Mouse (Mus musculus) forebrain, embryonic 14.5 days (tissue): Measurements from ENCODE around the gene Alk. TPM values are rescaled to one million over a fixed set of nuclear protein-coding genes. Genes with fewer than 3 reads are reported as not detected.

Experiments
- ATAC-seq: fragments of 200-750 bp; cut with Nextera tagmentation; 2 replicates; pipeline ENCODE4 v1.8.0; 2017; ENCODE audit warnings: mild to moderate bottlenecking, moderate library complexity
- DNase-seq: peaks from one replicate; pipeline ENCODE4 v3.0.0-alpha.2; 2015; ENCODE audit warnings: low spot score
- H3K27ac ChIP-seq: fragments of 300-500 bp; sonication (generic); 2 replicates; pipeline ENCODE4 v1.5.1; 2014; ENCODE audit warnings: low read depth, mild to moderate bottlenecking, control low read depth, low read length, moderate library complexity
- H3K27me3 ChIP-seq: fragments of 300-500 bp; sonication (generic); replicated peaks from 2 replicates; pipeline ENCODE4 v1.6.1; 2014; ENCODE audit warnings: low read length, control low read depth, mixed read lengths; ENCODE audit not compliant: control insufficient read depth, insufficient read depth
- H3K36me3 ChIP-seq: fragments of 300-500 bp; sonication (generic); 2 replicates; pipeline ENCODE4 v1.6.1; 2014; ENCODE audit warnings: low read length, control low read depth; ENCODE audit not compliant: control insufficient read depth, insufficient read depth
- H3K4me1 ChIP-seq: fragments of 300-500 bp; sonication (generic); 2 replicates; pipeline ENCODE4 v1.6.1; 2014; ENCODE audit warnings: antibody characterized with exemption, low read length, control low read depth; ENCODE audit not compliant: control insufficient read depth, insufficient read depth
- H3K4me2 ChIP-seq: fragments of 300-500 bp; sonication (generic); 2 replicates; pipeline ENCODE4 v1.6.1; 2014; ENCODE audit warnings: mild to moderate bottlenecking, control low read depth, low read length
- H3K4me3 ChIP-seq: fragments of 300-500 bp; sonication (generic); 2 replicates; pipeline ENCODE4 v1.5.1; 2014; ENCODE audit warnings: low read depth, low read length, control low read depth
- H3K9ac ChIP-seq: fragments of 300-500 bp; sonication (generic); 2 replicates; pipeline ENCODE4 v1.6.1; 2014; ENCODE audit warnings: mild to moderate bottlenecking, low read length, control low read depth, moderate library complexity
- H3K9me3 ChIP-seq: fragments of 300-500 bp; sonication (generic); replicated peaks from 2 replicates; pipeline ENCODE4 v1.6.1; 2016; ENCODE audit warnings: low read length, control low read depth, mixed read lengths; ENCODE audit not compliant: control insufficient read depth
- WGBS: fragments of 180-500 bp; shearing (Covaris S2); extraction: QIAGEN DNeasy Blood & Tissue Kit; methylation state at CpG from one replicate; pipeline ENCODE4 v1.1.7; 2014; 5-methylcytosine and 5-hydroxymethylcytosine counted together
- polyA plus RNA-seq: library from polyadenylated mRNA; unstranded; fragments of >200 nt; fragmentation: Nextera tagmentation; extraction: Ambion mirVana; gene quantifications from 2 replicates; pipeline ENCODE4 v1.2.1, GENCODE M21; 2014

Gene Alk
- polyA plus RNA-seq, 1 experiment from 2014 or later: 0.55 TPM

DNA sequence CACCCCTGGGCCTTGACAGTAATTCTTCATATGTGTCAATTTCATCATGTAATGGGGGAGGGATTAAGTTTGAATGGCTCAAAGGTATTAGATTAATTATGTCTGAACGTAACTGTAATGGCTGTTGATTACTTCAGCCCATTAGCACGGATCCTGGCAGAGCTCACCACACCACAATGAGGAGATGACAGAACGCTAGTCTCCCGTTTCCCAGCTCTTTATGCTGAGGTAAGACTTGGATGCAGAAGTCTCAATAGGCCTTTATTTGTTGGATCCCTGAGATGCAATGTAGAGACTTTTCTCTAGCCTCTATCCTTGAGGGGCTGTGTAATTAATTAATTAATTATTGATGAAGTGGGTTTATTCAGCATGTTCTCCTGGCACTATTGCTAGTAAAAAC lies 627.8 kb downstream of the Alk start:
- peak; percentile 49 for ATAC-seq
- DNase-seq: peak; percentile 74

DNA sequence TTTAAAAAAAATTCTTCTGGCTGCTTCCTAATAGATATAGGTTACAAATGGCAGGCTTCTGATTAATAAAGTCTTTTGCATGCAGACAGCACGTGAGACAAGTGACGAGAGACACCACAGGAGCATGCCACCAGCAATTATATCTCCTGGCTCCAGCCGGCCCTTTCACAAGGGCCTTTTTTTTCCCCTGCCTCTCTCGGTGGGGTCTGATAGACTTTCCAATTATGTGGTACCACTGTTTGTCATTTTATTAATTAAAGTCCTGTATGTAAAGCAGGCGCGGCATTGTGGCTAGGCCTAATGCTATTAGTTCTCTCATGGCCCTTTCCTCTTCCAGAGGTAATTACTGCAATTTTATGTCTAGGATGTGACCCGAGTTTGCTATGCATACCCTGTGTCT lies 630.7 kb downstream of the Alk start:
- 19% methylated on average over 7 of the region's 7 CpGs for WGBS

More for the DNA sequence above, 627.8 kb downstream of the Alk start:
- no peak overlapping the region for H3K4me2 ChIP-seq
- H3K27me3 ChIP-seq: no peaks in the 10 kb centered on the region
- no peak overlapping the region for H3K9ac ChIP-seq
- H3K9me3 ChIP-seq: no peaks in the 10 kb centered on the region
- no peak overlapping the region for H3K4me3 ChIP-seq
- H3K36me3 ChIP-seq: no peaks in the 10 kb centered on the region
- 11% methylated on average over 4 of the region's 4 CpGs for WGBS
- H3K27ac ChIP-seq: no peak overlapping the region
- H3K4me1 ChIP-seq: peaks cover 22% of the 10 kb centered on the region

DNA sequence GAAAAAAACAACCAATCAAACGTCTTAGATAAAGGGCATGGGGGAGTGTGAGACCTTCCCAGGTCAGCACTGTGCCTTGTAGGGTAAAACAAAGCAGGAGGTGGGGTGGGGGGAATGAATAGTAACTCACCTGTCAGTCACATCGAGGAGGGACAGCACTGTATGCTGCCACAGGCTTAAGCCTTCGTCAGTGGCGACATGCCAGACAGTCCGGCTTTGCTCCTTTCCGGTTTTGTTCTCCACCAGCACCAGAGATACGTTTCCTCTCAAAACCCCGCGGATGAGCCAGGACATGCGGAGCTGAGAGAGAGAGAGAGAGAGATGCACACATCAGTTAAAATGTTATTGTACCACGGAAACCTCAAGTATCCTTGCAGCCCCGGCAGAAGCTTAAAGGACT lies 637.1 kb downstream of the Alk start:
- Histone ChIP-seq H3K27ac (no peak overlapping the region), H3K4me1 (0 out of 2 replicates have a peak, but pooled peaks cover 2% of the 10 kb centered on the region), H3K36me3 (no peaks in the 10 kb centered on the region), H3K4me3 (no peak overlapping the region), H3K9ac (no peak overlapping the region), H3K9me3 (no peaks in the 10 kb centered on the region), H3K4me2 (no peak overlapping the region), H3K27me3 (no peaks in the 10 kb centered on the region)
- 75% methylated on average over 12 of the region's 12 CpGs for WGBS
- ATAC-seq (no peak), DNase-seq (no peak)

More for the DNA sequence above, 630.7 kb downstream of the Alk start:
- Histone ChIP-seq H3K36me3 (no peaks in the 10 kb centered on the region), H3K27ac (no peak overlapping the region), H3K9ac (no peak overlapping the region), H3K27me3 (no peaks in the 10 kb centered on the region), H3K9me3 (no peaks in the 10 kb centered on the region), H3K4me3 (no peak overlapping the region), H3K4me2 (no peak overlapping the region), H3K4me1 (0 out of 2 replicates have a peak, but pooled peaks cover 5% of the 10 kb centered on the region)
- no peak for ATAC-seq
- no peak for DNase-seq

DNA sequence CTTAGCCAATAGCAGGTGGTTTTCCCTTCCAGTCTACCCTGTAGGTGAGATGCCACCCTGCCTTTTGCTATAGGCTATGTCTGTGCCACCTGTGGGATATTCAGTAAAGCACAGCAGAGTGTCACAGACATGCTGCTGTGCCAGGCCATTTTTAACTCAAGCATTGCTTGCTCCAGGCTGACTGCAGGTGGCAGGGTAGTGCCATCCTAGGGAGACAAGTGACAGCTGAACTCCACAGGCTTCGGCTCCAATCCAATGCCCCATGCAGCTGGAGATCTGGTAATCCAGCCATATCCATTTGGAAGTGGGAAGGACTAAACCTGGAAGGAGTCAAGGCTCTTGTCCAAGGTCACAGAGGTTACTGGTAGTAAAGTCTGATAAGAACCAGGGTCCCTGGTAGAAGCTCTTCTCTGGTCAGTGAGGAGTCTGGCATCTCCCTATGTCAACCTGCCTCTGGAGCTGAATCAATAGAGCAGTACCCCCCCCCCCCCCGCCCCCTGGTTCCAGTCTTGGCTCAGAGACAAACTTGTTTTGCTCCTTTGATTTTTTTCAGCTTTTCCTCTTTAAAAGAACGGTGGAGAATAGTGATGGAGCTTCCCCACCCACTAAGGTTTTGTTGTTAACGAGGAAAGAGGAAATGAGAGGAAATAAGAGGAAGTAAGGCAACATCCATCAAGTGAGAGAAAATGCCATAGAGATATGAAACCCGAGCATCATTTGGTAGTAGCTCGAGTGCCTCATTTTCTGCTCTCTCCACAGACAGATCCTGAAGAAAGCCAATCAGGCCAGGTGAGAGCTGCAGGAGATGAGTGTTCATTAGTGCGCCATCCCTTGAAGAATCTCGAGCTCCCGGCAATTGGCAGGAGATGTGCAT lies 638.5 kb downstream of the Alk start:
- H3K9ac ChIP-seq: no peak overlapping the region
- H3K4me1 ChIP-seq: 0 out of 2 replicates have a peak, but pooled peaks cover 2% of the 10 kb centered on the region
- H3K27me3 ChIP-seq: no peaks in the 10 kb centered on the region
- H3K9me3 ChIP-seq: no peaks in the 10 kb centered on the region
- ATAC-seq (peak; percentile 73), DNase-seq (peak; percentile 78)
- no peak overlapping the region for H3K27ac ChIP-seq
- 64% methylated on average over 9 of the region's 9 CpGs for WGBS
- H3K4me3 ChIP-seq: no peak overlapping the region
- H3K36me3 ChIP-seq: no peaks in the 10 kb centered on the region
- H3K4me2 ChIP-seq: no peak overlapping the region

DNA sequence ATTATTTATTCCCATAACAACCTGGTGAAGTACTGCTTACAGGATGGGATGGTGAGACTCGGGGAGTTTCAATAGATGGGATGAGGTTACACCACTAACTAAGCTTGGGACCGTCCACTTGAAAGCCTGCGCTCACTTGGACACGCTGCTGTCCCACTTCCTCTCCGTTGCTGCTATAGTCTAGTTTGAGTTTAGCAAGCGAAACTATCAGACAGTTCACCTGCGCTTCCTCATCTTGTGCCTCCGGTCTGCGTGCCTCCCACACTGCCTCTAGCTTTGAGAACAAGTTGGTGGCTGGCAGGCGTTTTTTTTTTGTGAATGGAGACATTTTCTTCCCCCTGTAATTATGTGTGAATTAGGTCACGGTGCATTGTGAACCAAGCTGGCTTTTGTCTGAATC lies 639.8 kb downstream of the Alk start:
- Histone ChIP-seq H3K4me3 (no peak overlapping the region), H3K27ac (no peak overlapping the region), H3K4me2 (no peak overlapping the region), H3K9me3 (no peaks in the 10 kb centered on the region), H3K4me1 (0 out of 2 replicates have a peak, but pooled peaks cover 2% of the 10 kb centered on the region), H3K27me3 (no peaks in the 10 kb centered on the region), H3K9ac (no peak overlapping the region), H3K36me3 (no peaks in the 10 kb centered on the region)
- 59% methylated on average over 11 of the region's 11 CpGs for WGBS
- ATAC-seq (no peak), DNase-seq (no peak)

DNA sequence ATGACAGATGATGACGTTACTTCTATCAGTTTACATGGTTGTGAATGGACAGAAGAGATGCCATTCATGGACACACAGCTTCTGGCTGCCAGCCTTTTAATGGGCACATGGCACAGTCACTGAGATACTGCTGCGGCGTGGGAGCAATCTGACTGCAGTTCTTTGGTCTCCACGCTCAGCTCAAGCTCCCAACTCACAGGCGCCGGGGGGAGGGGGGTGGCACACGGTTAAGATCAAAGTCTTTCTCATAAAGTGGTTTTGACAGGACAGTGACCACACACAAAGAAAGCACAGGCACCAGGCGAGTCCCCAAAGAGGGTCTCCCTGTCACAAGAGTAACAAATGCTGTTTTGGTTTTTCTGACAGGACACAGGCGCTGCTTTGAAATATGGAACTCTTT lies 641.7 kb downstream of the Alk start:
- Histone ChIP-seq H3K27ac (no peak overlapping the region), H3K4me2 (no peak overlapping the region), H3K9ac (no peak overlapping the region), H3K9me3 (no peaks in the 10 kb centered on the region), H3K36me3 (no peaks in the 10 kb centered on the region), H3K4me1 (0 out of 2 replicates have a peak, but pooled peaks cover 2% of the 10 kb centered on the region), H3K27me3 (no peaks in the 10 kb centered on the region), H3K4me3 (no peak overlapping the region)
- 51% methylated on average over 9 of the region's 9 CpGs for WGBS
- no peak for DNase-seq
- peak; percentile 41; the same call in 1 of the 2 replicates for ATAC-seq

DNA sequence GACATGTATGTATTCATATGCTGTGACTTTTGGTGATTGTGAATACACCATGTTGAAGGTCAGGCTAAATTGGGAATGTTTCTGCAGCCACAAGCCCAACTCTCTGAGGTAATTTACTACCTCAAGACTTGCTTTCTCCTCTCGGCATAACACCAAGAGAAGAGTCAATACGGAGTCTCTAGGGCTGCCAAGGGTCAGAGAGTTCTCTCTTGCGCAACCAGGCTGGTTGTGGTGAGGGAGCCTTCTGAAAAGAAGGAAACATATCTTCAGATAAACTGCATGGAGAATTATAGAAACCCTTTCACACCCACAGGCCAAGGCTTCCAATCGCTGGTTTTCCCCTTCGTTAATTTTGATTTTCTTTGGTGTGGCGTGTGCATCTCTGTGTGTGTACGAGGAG lies 649.4 kb downstream of the Alk start:
- H3K9ac ChIP-seq: no peak overlapping the region
- 91% methylated on average over 7 of the region's 7 CpGs for WGBS
- DNase-seq: no peak

DNA sequence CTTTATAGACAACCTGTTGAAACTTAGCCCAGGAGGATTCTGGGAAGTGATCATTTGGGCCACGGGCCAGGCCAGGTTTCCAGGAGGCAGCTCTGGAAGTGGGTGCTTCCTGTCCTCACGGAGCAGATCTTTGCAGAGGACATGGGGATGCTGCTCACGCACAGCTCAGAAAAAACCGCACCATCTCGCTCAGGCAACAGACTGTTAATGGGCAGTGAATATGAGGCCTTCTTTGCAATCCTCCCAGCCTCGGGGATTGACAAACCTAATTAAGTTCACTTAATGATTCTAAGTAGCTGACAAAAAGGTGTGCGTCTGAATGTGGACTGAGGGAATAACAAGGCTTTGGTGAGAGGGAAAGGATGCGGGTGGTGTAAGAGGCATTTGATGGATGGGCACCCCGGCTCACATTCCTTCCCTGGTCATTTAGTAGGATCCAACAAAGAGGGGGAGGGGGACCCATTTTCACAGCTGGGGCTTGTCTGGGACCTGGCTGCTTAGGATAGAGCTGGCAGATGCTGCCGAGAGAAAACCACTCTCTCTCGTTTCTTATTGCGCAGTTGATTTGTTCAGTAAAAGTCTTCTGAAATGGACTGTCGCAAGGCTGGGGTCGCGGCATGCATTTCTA lies 650.1 kb downstream of the Alk start:
- Histone ChIP-seq H3K9ac (no peak overlapping the region), H3K4me2 (no peak overlapping the region), H3K9me3 (no peaks in the 10 kb centered on the region), H3K27ac (no peak overlapping the region), H3K36me3 (no peaks in the 10 kb centered on the region), H3K4me3 (no peak overlapping the region), H3K4me1 (no peaks in the 10 kb centered on the region), H3K27me3 (no peaks in the 10 kb centered on the region)
- ATAC-seq: 0 out of 2 replicates have a peak, but pooled peaks have one; percentile 20
- no peak for DNase-seq
- WGBS: 46% methylated on average over 15 of the region's 15 CpGs

More for the DNA sequence above, 649.4 kb downstream of the Alk start:
- H3K36me3 ChIP-seq: no peaks in the 10 kb centered on the region
- no peaks in the 10 kb centered on the region for H3K9me3 ChIP-seq
- H3K27me3 ChIP-seq: no peaks in the 10 kb centered on the region
- no peak for ATAC-seq
- H3K4me3 ChIP-seq: no peak overlapping the region
- no peak overlapping the region for H3K4me2 ChIP-seq
- H3K4me1 ChIP-seq: no peaks in the 10 kb centered on the region
- no peak overlapping the region for H3K27ac ChIP-seq

DNA sequence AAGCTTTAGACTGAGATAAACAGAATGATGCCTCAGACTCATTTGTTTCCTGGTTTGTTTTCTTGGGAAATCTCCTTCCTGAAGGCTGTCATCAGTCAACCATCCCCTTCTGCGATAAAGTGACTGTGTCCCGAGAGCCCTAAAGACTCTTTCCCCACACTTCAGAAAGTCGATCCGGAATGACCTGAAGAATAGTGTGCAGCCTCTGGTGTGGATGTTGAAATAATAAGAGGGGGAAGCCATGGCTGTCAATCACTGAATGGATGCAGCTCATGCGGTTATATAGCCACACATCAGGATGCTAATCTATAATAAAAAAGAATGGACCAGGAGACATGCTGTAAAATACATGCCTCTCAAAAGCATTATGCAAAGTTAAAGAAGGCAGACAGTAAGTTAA lies 653.5 kb downstream of the Alk start:
- Histone ChIP-seq H3K4me3 (no peak overlapping the region), H3K9ac (no peak overlapping the region), H3K4me2 (no peak overlapping the region), H3K27ac (no peak overlapping the region), H3K9me3 (no peaks in the 10 kb centered on the region), H3K4me1 (no peaks in the 10 kb centered on the region), H3K27me3 (no peaks in the 10 kb centered on the region), H3K36me3 (no peaks in the 10 kb centered on the region)
- WGBS: 79% methylated on average over 5 of the region's 5 CpGs
- DNase-seq (no peak), ATAC-seq (no peak)
